Mouse (Mus musculus) embryonic fibroblast, embryonic 13.5 days (primary cell): ENCODE measurements around the gene Sfi1.
A peak's percentile ranks its signal among the peaks of the same experiment; 100 is the strongest.

Source experiments
- CTCF ChIP-seq: IDR thresholded peaks from 2 replicates; pipeline ENCODE4 v1.5.1; 2011; ENCODE audit warnings: mild to moderate bottlenecking, control low read depth, low read length, moderate library complexity, borderline replicate concordance; ENCODE audit not compliant: insufficient read depth
- POLR2A ChIP-seq: IDR thresholded peaks from 2 replicates; pipeline ENCODE4 v1.6.1; 2011; ENCODE audit warnings: low read depth, mild to moderate bottlenecking, control low read depth, low read length, moderate library complexity

DNA sequence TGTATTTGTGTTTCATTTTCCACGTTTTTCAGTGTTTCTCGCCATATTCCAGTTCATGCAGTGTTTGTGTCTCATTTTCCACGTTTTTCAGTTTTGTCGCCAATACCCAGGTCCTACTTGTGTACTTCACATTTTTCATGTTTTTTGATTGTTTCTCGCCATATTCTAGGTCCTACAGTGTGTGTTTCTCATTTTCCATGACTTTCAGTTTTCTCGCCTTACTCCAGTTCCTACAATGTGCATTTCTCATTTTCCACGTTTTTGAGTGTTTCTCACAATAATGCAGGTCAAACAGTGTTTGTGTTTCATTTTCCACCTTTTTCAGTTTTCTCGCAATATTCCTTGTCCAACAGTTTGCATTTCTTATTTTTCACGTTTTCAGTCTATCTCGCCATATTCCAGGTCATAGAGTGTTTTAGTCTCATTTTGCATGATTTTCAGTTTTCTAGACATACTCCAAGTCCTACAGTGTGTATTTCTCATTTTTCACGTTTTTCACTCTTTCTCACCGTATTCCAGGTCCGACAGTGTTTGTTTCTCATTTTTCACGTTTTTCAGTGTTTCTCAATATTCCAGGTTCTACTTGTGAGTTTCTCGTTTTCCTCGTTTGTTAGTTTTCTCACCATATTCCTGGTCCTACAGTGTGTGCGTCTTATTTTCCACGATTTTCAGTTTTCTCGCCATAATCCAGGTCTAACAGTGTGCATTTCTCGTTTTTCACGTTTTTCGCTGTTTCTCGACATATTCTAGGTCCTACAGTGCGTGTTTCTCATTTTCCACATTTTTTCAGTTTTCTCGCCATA lies 92.0 kb downstream of the Sfi1 start:
- peak; percentile 19; the same call in 1 of the 2 replicates for TF ChIP-seq CTCF
- TF ChIP-seq POLR2A, result peak; percentile 36; the same call in 1 of the 2 replicates
